Mouse (Mus musculus) bone marrow, adult 2 months (tissue): ENCODE measurements at regions not wholly inside any gene's neighbourhood (a gene's known extent, or its start where the extent isn't known, plus 50 kb on each side); places are given as distances from the start of the nearest gene placed in this dataset.

Experiments used
- CTCF ChIP-seq: fragments of 200-500 bp; IDR thresholded peaks from 2 replicates; pipeline ENCODE4 v1.5.1; 2011; ENCODE audit warnings: low read length, control low read depth; ENCODE audit not compliant: control insufficient read depth, insufficient read depth
- POLR2A ChIP-seq: fragments of 200-500 bp; IDR thresholded peaks from 2 replicates; pipeline ENCODE4 v1.6.1; 2011; ENCODE audit warnings: low read depth, mild to moderate bottlenecking, control low read depth, low read length, borderline replicate concordance; ENCODE audit not compliant: control insufficient read depth

GRCm38 (mm10) chr1:92736411-92736810, 87.8 kb upstream of the Otos start:
- TF ChIP-seq POLR2A (no peak), CTCF (no peak)
